8 mouse cellular contexts compared by ENCODE assay signal in the genomic region with DNA sequence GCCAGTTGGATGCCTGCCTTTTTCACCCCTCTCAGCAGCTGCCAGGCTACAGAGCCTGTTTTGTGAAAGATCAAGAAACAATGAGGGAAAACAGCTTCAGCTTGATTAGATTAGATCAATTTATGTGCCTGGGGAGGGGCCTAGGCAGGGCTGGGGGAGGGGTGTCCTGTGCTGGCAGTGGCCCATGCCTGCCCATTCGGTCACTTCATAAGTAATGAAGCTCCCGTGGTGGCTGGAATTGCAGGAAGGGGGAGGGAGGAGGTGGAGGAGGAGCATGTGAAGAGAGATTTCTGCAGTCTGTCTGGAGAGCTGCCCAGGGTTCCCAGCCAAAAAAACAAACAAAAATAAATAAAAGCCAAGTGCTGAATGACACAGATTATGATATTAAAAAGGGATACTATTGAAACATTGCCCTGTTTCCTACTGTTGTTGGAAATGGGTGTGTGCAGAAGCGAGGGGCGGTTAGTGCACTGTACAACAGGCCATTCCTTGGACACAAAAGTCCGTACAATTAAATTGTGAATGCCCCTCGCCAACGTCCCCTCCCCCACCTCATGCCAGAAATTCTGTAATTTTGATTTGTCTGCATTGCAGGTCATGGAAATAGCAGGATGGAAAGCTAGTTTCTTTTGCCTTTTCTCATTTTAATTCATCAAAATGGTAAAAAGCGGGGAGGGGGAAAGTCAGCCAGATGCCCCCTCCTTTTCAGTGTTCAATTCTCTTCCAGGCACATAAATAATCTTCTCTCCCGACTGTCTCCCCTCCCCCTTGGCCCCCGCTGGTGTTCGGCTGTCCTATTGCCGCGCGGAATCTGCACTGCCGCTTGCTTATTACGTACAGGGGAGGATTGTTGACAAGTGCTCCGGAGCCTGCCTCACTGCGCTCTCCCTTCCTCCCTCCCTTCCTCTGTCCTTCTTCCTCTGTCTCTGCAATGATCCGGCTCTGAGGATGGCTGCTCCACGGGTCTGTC.
DNase-seq lines count a peak whose midpoint lies in the region; TF ChIP-seq lines count a peak whose summit lies in the region.

No protein-coding gene starts in this region.

- WGBS in embryonic facial prominence, embryonic 10.5 days, result 6% methylated on average over 20 of the region's 20 CpGs
- WGBS in midbrain, embryonic 10.5 days, result 10% methylated on average over 20 of the region's 20 CpGs
- 71% methylated on average over 20 of the region's 20 CpGs for WGBS in thymus, adult 2 months

- intact Hi-C loops in left cerebral cortex, postnatal 25 days (cut with DNase I), result loop anchor here (10.0 kb wide), 2 partner anchors 975 to 1045 kb away; no protein-coding TSS in a partner anchor

- H3K27me3 ChIP-seq in embryonic facial prominence, embryonic 10.5 days (replicated peaks; ENCODE audit: low read depth, poor library complexity, severe bottlenecking), result no peaks in the 10 kb centered on the region
- no peaks in the 10 kb centered on the region for H3K27me3 ChIP-seq in midbrain, embryonic 10.5 days (ENCODE audit: low read depth, poor library complexity, severe bottlenecking)
- no peaks in the 10 kb centered on the region for H3K27me3 ChIP-seq in thymus, adult 2 months (ENCODE audit: control insufficient read depth, insufficient read depth, low read length)

- H3K36me3 ChIP-seq in embryonic facial prominence, embryonic 10.5 days (replicated peaks), result no peaks in the 10 kb centered on the region
- H3K36me3 ChIP-seq in midbrain, embryonic 10.5 days, result no peaks in the 10 kb centered on the region
- no peaks in the 10 kb centered on the region for H3K36me3 ChIP-seq in thymus, adult 2 months (ENCODE audit: control insufficient read depth, insufficient read depth, low read length)

- TF ChIP-seq POLR2A in thymus, adult 2 months (IDR thresholded peaks at IDR 0.05; ENCODE audit: control insufficient read depth, extremely low read depth, insufficient read depth, low read length, poor library complexity), result no peak

- no peaks in the 10 kb centered on the region for H3K9me3 ChIP-seq in embryonic facial prominence, embryonic 10.5 days
- no peaks in the 10 kb centered on the region for H3K9me3 ChIP-seq in midbrain, embryonic 10.5 days (replicated peaks)

- peak; percentile 75 for DNase-seq in adrenal gland, postnatal 25 days
- DNase-seq in embryonic facial prominence, embryonic 10.5 days (ENCODE audit: low spot score), result peak; percentile 84
- peak; percentile 99 for DNase-seq in heart, adult 11 months
- peak; percentile 90 for DNase-seq in kidney, adult 11 months
- DNase-seq in left cerebral cortex, postnatal 25 days (ENCODE audit: low spot score in 2 of 2), result peak; percentile 61 to 81
- DNase-seq in midbrain, embryonic 10.5 days (ENCODE audit: low spot score), result peak; percentile 74
- peak; percentile 58 for DNase-seq in skeletal muscle tissue, adult 2 months (ENCODE audit: low read depth, low spot score)
- DNase-seq in thymus, adult 2 months, result no peak

- H3K27ac ChIP-seq in embryonic facial prominence, embryonic 10.5 days (replicated peaks), result peak overlapping the region; percentile 74
- peak overlapping the region; percentile 83 for H3K27ac ChIP-seq in midbrain, embryonic 10.5 days (replicated peaks)
- H3K27ac ChIP-seq in thymus, adult 2 months (ENCODE audit: control insufficient read depth, insufficient read depth, low read length), result no peak overlapping the region

- peak overlapping the region; percentile 56 for H3K4me3 ChIP-seq in embryonic facial prominence, embryonic 10.5 days
- H3K4me3 ChIP-seq in midbrain, embryonic 10.5 days, result peak overlapping the region; percentile 47
- no peak overlapping the region for H3K4me3 ChIP-seq in thymus, adult 2 months (ENCODE audit: control insufficient read depth, insufficient read depth, low read length)

- TF ChIP-seq CTCF in thymus, adult 2 months (IDR thresholded peaks at IDR 0.05; ENCODE audit: borderline replicate concordance, control insufficient read depth, extremely low read depth, insufficient read depth, low read length, poor library complexity), result no peak

- peaks cover 51% of the 10 kb centered on the region for H3K4me1 ChIP-seq in embryonic facial prominence, embryonic 10.5 days
- peaks cover 56% of the 10 kb centered on the region for H3K4me1 ChIP-seq in midbrain, embryonic 10.5 days
- no peaks in the 10 kb centered on the region for H3K4me1 ChIP-seq in thymus, adult 2 months (replicated peaks; ENCODE audit: control insufficient read depth, insufficient read depth, low read length)
